Mouse (Mus musculus): ENCODE measurements around the gene Kbtbd2.

GRCm38 (mm10) chr6:56759324-56759723 is 38.3 kb downstream of the Kbtbd2 start:
- TF ChIP-seq EP300 (optimal IDR thresholded peaks at IDR 0.05) (no peak), CTCF (IDR thresholded peaks at IDR 0.05; ENCODE audit: low read depth) (no peak)

Measured in stomach, postnatal 0 days (tissue).